Mouse (Mus musculus): ENCODE data around the gene Rps8. TPM values are rescaled to one million over a fixed set of nuclear protein-coding genes. Genes with fewer than 3 reads are reported as not detected.

Rps8 gene
- total and polyA plus RNA-seq, 3 experiments = 1,480 to 5,379 (median 2,191) TPM

GRCm38 (mm10) chr4:117139217-117139612 is 16.8 kb downstream of the Rps8 start (continued):
- TF ChIP-seq TBP (conservative IDR thresholded peaks at IDR 0.05; ENCODE audit: low read depth, low read length) = 0 out of 2 replicates have a peak, but pooled peaks have one; percentile 20
- TF ChIP-seq JUND (conservative IDR thresholded peaks at IDR 0.05; ENCODE audit: low read depth, low read length) = 0 out of 2 replicates have a peak, but pooled peaks have one; percentile 36
- peak; percentile 56; the same call in 1 of the 2 replicates for TF ChIP-seq MAZ (IDR thresholded peaks at IDR 0.05; ENCODE audit: low read depth, low read length)
- peak; percentile 42; the same call in 1 of the 2 replicates for TF ChIP-seq CHD2 (IDR thresholded peaks at IDR 0.05; ENCODE audit: low read length)
- no peak for TF ChIP-seq MAFK (IDR thresholded peaks at IDR 0.05; ENCODE audit: insufficient replicate concordance, low read length)
- no peak for TF ChIP-seq ZMIZ1 (IDR thresholded peaks at IDR 0.05; ENCODE audit: low read depth, low read length)
- TF ChIP-seq CHD1 (IDR thresholded peaks at IDR 0.05; ENCODE audit: low read depth, low read length) = no peak
- peak; percentile 53; the same call in 1 of the 2 replicates for TF ChIP-seq IRF4 (IDR thresholded peaks at IDR 0.05; ENCODE audit: low read depth, low read length)
- no peak for TF ChIP-seq NRF1 (IDR thresholded peaks at IDR 0.05; ENCODE audit: low read depth, low read length)
- TF ChIP-seq ZKSCAN1 (IDR thresholded peaks at IDR 0.05; ENCODE audit: borderline replicate concordance, low read depth, low read length) = no peak
- TF ChIP-seq SIN3A (IDR thresholded peaks at IDR 0.05; ENCODE audit: low read length) = peak; percentile 92
- TF ChIP-seq EP300 (IDR thresholded peaks at IDR 0.05; ENCODE audit: low read length) = no peak

GRCm38 (mm10) chr4:117138295-117139216 is 17.5 kb downstream of the Rps8 start:
- Histone ChIP-seq H3K9ac (ENCODE audit: insufficient read depth, low read depth) (no peak overlapping the region), H3K4me1 (ENCODE audit: control insufficient read depth in 1 of 2, insufficient read depth in 2 of 2) (peaks cover 16 to 41% of the 10 kb centered on the region in 2 experiments), H3K4me2 (ENCODE audit: insufficient read depth, low read depth, poor library complexity, severe bottlenecking) (peak overlapping the region; percentile 55; the same call in 1 of the 2 replicates), H3K4me3 (replicated peaks in 1 of 3; ENCODE audit: low read depth in 2 of 3, low read length in 2 of 3, poor library complexity in 1 of 3) (no peak overlapping the region), H3K79me2 (replicated peaks; ENCODE audit: control insufficient read depth, extremely low read depth, insufficient read depth, poor library complexity, severe bottlenecking) (peaks cover under 1% of the 10 kb centered on the region), H3K36me3 (replicated peaks in 1 of 2; ENCODE audit: control insufficient read depth in 1 of 2, insufficient read depth in 1 of 2, low read length in 1 of 2) (no peaks in the 10 kb centered on the region), H3K27me3 (replicated peaks) (no peaks in the 10 kb centered on the region), H3K9me3 (replicated peaks; ENCODE audit: low read length) (no peaks in the 10 kb centered on the region), H3K27ac (ENCODE audit: insufficient read depth, low read depth) (peak overlapping the region; percentile 16)
- in situ Hi-C loops (cut with MboI; ENCODE audit: low pct_ligation_motif_present, low pct_unique_long_range_greater_than_20kb, low sequenced_read_pairs) (loop anchor here (5.0 kb wide), 2 partner anchors 36 to 316 kb away; partner anchors contain the start of gene Hpdl), dilution Hi-C loops (cut with MboI; ENCODE audit: extremely low pct_ligation_motif_present, extremely low pct_unique_long_range_greater_than_20kb, low sequenced_read_pairs) (no loop called here)
- TF ChIP-seq SMC3 (IDR thresholded peaks at IDR 0.05; ENCODE audit: low read depth, low read length) (no peak), USF2 (conservative IDR thresholded peaks at IDR 0.05; ENCODE audit: low read depth, low read length) (no peak), MAFK (IDR thresholded peaks at IDR 0.05; ENCODE audit: insufficient replicate concordance, low read length) (no peak), TCF12 (IDR thresholded peaks at IDR 0.05; ENCODE audit: low read depth, low read length) (no peak), NRF1 (IDR thresholded peaks at IDR 0.05; ENCODE audit: low read depth, low read length) (no peak), RAD21 (IDR thresholded peaks at IDR 0.05; ENCODE audit: low read depth, low read length) (no peak), JUND (conservative IDR thresholded peaks at IDR 0.05; ENCODE audit: low read depth, low read length) (no peak)
- no peak for DNase-seq (ENCODE audit: extremely low read depth)
